Mouse (Mus musculus) CH12.LX (cell line): ENCODE measurements around the gene Olfr270. TPM values are rescaled to one million over a fixed set of nuclear protein-coding genes. Genes with fewer than 3 reads are reported as not detected.
A peak's percentile ranks its signal among the peaks of the same experiment; 100 is the strongest.

ENCODE experiments used
- DNase-seq: peaks from one replicate; pipeline ENCODE4 v3.0.0-alpha.2; 2013; ENCODE audit errors: extremely low read depth
- H3K27ac ChIP-seq: 2 replicates; pipeline ENCODE4 v1.5.1; 2012; ENCODE audit warnings: low read depth, mild to moderate bottlenecking, control low read depth, moderate library complexity; ENCODE audit not compliant: insufficient read depth
- H3K27me3 ChIP-seq: replicated peaks from 2 replicates; pipeline ENCODE3; 2012; ENCODE audit warnings: inconsistent platforms
- H3K36me3 ChIP-seq, 2 experiments: replicated peaks in 1 of 2; 2 replicates each; pipeline versions ENCODE3 to v1.6.1; 2012; ENCODE audit warnings: inconsistent platforms in 1 of 2, low read length in 1 of 2, mild to moderate bottlenecking in 1 of 2, mixed read lengths in 1 of 2, moderate library complexity in 1 of 2; ENCODE audit not compliant: control insufficient read depth in 1 of 2, insufficient read depth in 1 of 2
- H3K4me1 ChIP-seq, 2 experiments: 2 replicates each; pipeline ENCODE4 v1.6.1; 2012; ENCODE audit warnings: inconsistent platforms in 1 of 2, moderate library complexity in 1 of 2; ENCODE audit not compliant: insufficient read depth in 2 of 2, control insufficient read depth in 1 of 2
- H3K4me2 ChIP-seq: 2 replicates; pipeline ENCODE4 v1.6.1; 2012; ENCODE audit warnings: low read depth, mild to moderate bottlenecking, control low read depth; ENCODE audit not compliant: poor library complexity, insufficient read depth, severe bottlenecking
- H3K4me3 ChIP-seq, 3 experiments: fragments of 150-350 bp in 1 of 3; sonication (generic) in 1 of 3; replicated peaks in 1 of 3; 2 replicates each; pipeline versions ENCODE3 to v1.5.1; 2011 to 2012; ENCODE audit warnings: low read depth in 2 of 3, low read length in 2 of 3, mild to moderate bottlenecking in 2 of 3, moderate library complexity in 2 of 3, control low read depth in 1 of 3, improper control_type of control experiment in 1 of 3, inconsistent platforms in 1 of 3, mixed read lengths in 1 of 3; ENCODE audit not compliant: poor library complexity in 1 of 3
- H3K79me2 ChIP-seq: replicated peaks from 2 replicates; pipeline ENCODE4 v1.6.1; 2012; ENCODE audit warnings: mild to moderate bottlenecking, moderate library complexity; ENCODE audit not compliant: control insufficient read depth, poor library complexity, insufficient read depth, severe bottlenecking; ENCODE audit errors: extremely low read depth
- H3K9ac ChIP-seq: 2 replicates; pipeline ENCODE4 v1.6.1; 2012; ENCODE audit warnings: low read depth, mild to moderate bottlenecking, control low read depth, moderate library complexity; ENCODE audit not compliant: insufficient read depth
- H3K9me3 ChIP-seq: replicated peaks from 2 replicates; pipeline ENCODE3; 2012; ENCODE audit warnings: low read length, inconsistent platforms, mixed read lengths
- CHD2 ChIP-seq: IDR thresholded peaks from 2 replicates; pipeline ENCODE4 v1.6.1; 2011; ENCODE audit warnings: low read length, improper control_type of control experiment
- CTCF ChIP-seq, 2 experiments: IDR thresholded peaks in 1 of 2; conservative IDR thresholded peaks in 1 of 2; 2 replicates each; pipeline ENCODE4 v1.5.1; 2011 to 2012; ENCODE audit warnings: low read depth in 2 of 2, low read length in 2 of 2, improper control_type of control experiment in 1 of 2, inconsistent platforms in 1 of 2, mild to moderate bottlenecking in 1 of 2, moderate library complexity in 1 of 2
- EP300 ChIP-seq: IDR thresholded peaks from 2 replicates; pipeline ENCODE4 v1.6.1; 2011; ENCODE audit warnings: low read length, improper control_type of control experiment
- ETS1 ChIP-seq: conservative IDR thresholded peaks from 2 replicates; pipeline ENCODE4 v1.6.1; 2012; ENCODE audit warnings: low read depth, mild to moderate bottlenecking, inconsistent platforms, low read length, improper control_type of control experiment, moderate library complexity
- GABPA ChIP-seq: IDR thresholded peaks from 2 replicates; pipeline ENCODE4 v1.6.1; 2012; ENCODE audit warnings: low read depth, low read length, improper control_type of control experiment, inconsistent platforms; ENCODE audit not compliant: insufficient replicate concordance
- JUND ChIP-seq: conservative IDR thresholded peaks from 2 replicates; pipeline ENCODE4 v1.6.1; 2011; ENCODE audit warnings: low read depth, low read length, improper control_type of control experiment
- KAT2A ChIP-seq: IDR thresholded peaks from 2 replicates; pipeline ENCODE4 v1.6.1; 2012; ENCODE audit warnings: low read length, improper control_type of control experiment, inconsistent platforms; ENCODE audit not compliant: insufficient replicate concordance
- MAZ ChIP-seq: IDR thresholded peaks from 2 replicates; pipeline ENCODE4 v1.6.1; 2012; ENCODE audit warnings: low read depth, mild to moderate bottlenecking, inconsistent platforms, low read length, improper control_type of control experiment, moderate library complexity
- MXI1 ChIP-seq: IDR thresholded peaks from 2 replicates; pipeline ENCODE4 v1.6.1; 2011; ENCODE audit warnings: mild to moderate bottlenecking, low read depth, low read length, improper control_type of control experiment
- NELFE ChIP-seq: IDR thresholded peaks from 2 replicates; pipeline ENCODE4 v1.6.1; 2011; ENCODE audit warnings: low read depth, low read length, improper control_type of control experiment
- NRF1 ChIP-seq: IDR thresholded peaks from 2 replicates; pipeline ENCODE4 v1.6.1; 2014; ENCODE audit warnings: low read depth, mild to moderate bottlenecking, inconsistent platforms, low read length, improper control_type of control experiment, moderate library complexity
- POLR2AphosphoS2 ChIP-seq: IDR thresholded peaks from 2 replicates; pipeline ENCODE4 v1.6.1; 2011; ENCODE audit warnings: low read depth, low read length, improper control_type of control experiment
- RAD21 ChIP-seq: IDR thresholded peaks from 2 replicates; pipeline ENCODE4 v1.6.1; 2011; ENCODE audit warnings: low read depth, mild to moderate bottlenecking, low read length, improper control_type of control experiment, moderate library complexity
- RCOR1 ChIP-seq: conservative IDR thresholded peaks from 2 replicates; pipeline ENCODE4 v1.6.1; 2012; ENCODE audit warnings: low read depth, mild to moderate bottlenecking, inconsistent platforms, low read length, improper control_type of control experiment
- SMC3 ChIP-seq: IDR thresholded peaks from 2 replicates; pipeline ENCODE4 v1.6.1; 2011; ENCODE audit warnings: low read depth, low read length, improper control_type of control experiment
- TBP ChIP-seq: conservative IDR thresholded peaks from 2 replicates; pipeline ENCODE4 v1.6.1; 2011; ENCODE audit warnings: low read depth, low read length, improper control_type of control experiment
- USF1 ChIP-seq: IDR thresholded peaks from 2 replicates; pipeline ENCODE4 v1.6.1; 2014; ENCODE audit warnings: low read depth, mild to moderate bottlenecking, inconsistent platforms, low read length, improper control_type of control experiment
- USF2 ChIP-seq: conservative IDR thresholded peaks from 2 replicates; pipeline ENCODE4 v1.6.1; 2011; ENCODE audit warnings: low read depth, low read length, improper control_type of control experiment
- ZKSCAN1 ChIP-seq: IDR thresholded peaks from 2 replicates; pipeline ENCODE4 v1.6.1; 2012; ENCODE audit warnings: low read depth, inconsistent platforms, low read length, improper control_type of control experiment, borderline replicate concordance
- ZMIZ1 ChIP-seq: IDR thresholded peaks from 2 replicates; pipeline ENCODE4 v1.6.1; 2012; ENCODE audit warnings: low read depth, mild to moderate bottlenecking, inconsistent platforms, low read length, improper control_type of control experiment
- dilution Hi-C: fragments of 300-500 bp; cut with MboI; formaldehyde crosslinking; loops from 2 replicates; pipeline ENCODE4 v1.14.3; 2020; ENCODE audit warnings: low sequenced_read_pairs; ENCODE audit not compliant: extremely low pct_unique_long_range_greater_than_20kb, extremely low pct_ligation_motif_present
- in situ Hi-C: fragments of 300-500 bp; cut with MboI; formaldehyde crosslinking; loops from 3 replicates; pipeline ENCODE4 v1.14.3; 2019; ENCODE audit warnings: low sequenced_read_pairs, low pct_ligation_motif_present, low pct_unique_long_range_greater_than_20kb, mixed read lengths
- polyA plus RNA-seq: library from polyadenylated mRNA; unstranded; fragments of >175 nt; gene quantifications from 2 replicates; pipeline ENCODE4 v1.2.1, GENCODE M21; 2012; ENCODE audit warnings: low read depth; ENCODE audit not compliant: insufficient read length
- total RNA-seq, 2 experiments: library from RNA; depleted of rRNA; stranded (reverse); fragments of 300-350 nt in 1 of 2; fragments of >200 nt in 1 of 2; gene quantifications; 2 replicates each; pipeline ENCODE4 v1.2.3; 2012 to 2014

Olfr270 gene
- total and polyA plus RNA-seq, 3 experiments, result not detected

DNA sequence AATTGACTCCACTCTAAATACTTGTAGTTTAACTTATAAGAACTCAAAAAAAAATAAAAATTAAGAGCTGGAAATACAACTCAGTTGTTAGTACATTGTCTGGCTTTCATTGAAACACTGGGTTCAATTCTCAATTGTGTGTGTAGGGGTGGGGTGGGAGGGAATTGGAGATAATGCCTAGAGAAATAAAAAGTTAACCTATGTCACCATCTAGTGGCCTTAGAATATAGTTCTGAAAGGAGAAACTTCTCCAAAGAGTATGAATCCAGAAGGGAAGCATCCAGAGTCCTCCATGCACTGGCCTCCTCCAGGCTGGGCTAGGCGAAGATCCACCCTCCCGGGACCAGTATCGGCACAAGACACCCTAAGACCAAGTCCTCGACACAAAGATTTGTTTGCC, 44.8 kb downstream of the Olfr270 start:
- Histone ChIP-seq H3K27ac (no peak overlapping the region), H3K79me2 (no peaks in the 10 kb centered on the region), H3K36me3 (no peaks in the 10 kb centered on the region), H3K4me3 (no peak overlapping the region), H3K4me2 (no peak overlapping the region)
- peak; percentile 9 for DNase-seq
- in situ Hi-C loops (no loop called here), dilution Hi-C loops (no loop called here)
- TF ChIP-seq CTCF (conservative IDR thresholded peaks at IDR 0.05 in 1 of 2, IDR thresholded peaks at IDR 0.05 in 1 of 2; ENCODE audit: low read depth in 2 of 2, low read length in 2 of 2) (peak in 1 of 2 experiments; percentile 14; a peak in 1 of 4 replicates), CHD2 (no peak), RCOR1 (no peak), ZKSCAN1 (no peak), TBP (no peak), MAZ (no peak), USF2 (no peak), NRF1 (no peak), POLR2AphosphoS2 (no peak), USF1 (no peak), RAD21 (peak; percentile 22), KAT2A (no peak), EP300 (no peak), GABPA (no peak), ZMIZ1 (no peak), NELFE (no peak), SMC3 (no peak)
- TF ChIP-seq, all 38 proteins: peak for 2
- Histone ChIP-seq H3K27me3 (no peaks in the 10 kb centered on the region), H3K4me1 (peaks cover 0 to 17% of the 10 kb centered on the region in 2 experiments; a peak in 2 of 4 replicates), H3K9ac (no peak overlapping the region), H3K9me3 (no peaks in the 10 kb centered on the region)

DNA sequence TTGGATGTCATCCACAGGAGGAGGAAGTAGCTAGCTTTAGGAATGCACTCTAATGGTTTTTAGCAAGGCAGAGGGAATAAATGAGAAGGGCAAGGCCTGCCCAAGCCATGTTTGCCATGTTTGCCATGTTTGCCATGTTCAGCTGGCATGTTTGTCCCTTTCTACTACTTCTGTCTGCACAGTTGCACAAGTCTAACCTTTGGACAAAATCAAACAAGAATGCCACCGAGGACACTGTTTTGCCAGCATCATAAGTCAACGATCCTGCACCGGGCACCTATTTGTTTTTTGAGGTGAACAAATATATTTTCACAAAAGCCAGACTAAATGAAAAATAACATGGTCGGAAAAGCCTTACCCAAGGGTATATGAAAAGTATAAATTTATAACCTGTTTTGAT, 45.5 kb downstream of the Olfr270 start:
- H3K27ac ChIP-seq, result no peak overlapping the region
- no peak for DNase-seq
- no peak overlapping the region for H3K4me3 ChIP-seq
- no peak overlapping the region for H3K4me2 ChIP-seq
- dilution Hi-C loops, result no loop called here
- H3K9ac ChIP-seq, result no peak overlapping the region
- in situ Hi-C loops, result no loop called here
- TF ChIP-seq NRF1 (no peak), JUND (no peak), CHD2 (no peak), MXI1 (no peak), ETS1 (no peak), ZKSCAN1 (no peak)
- H3K4me1 ChIP-seq, result peaks cover 0 to 24% of the 10 kb centered on the region in 2 experiments; a peak in 2 of 4 replicates
- no peaks in the 10 kb centered on the region for H3K9me3 ChIP-seq
- no peaks in the 10 kb centered on the region for H3K36me3 ChIP-seq
- H3K79me2 ChIP-seq, result 0 out of 2 replicates have a peak, but pooled peaks cover 2% of the 10 kb centered on the region
- H3K27me3 ChIP-seq, result no peaks in the 10 kb centered on the region
